Mouse (Mus musculus): ENCODE results near the gene Exoc3l.

The Exoc3l gene

DNA sequence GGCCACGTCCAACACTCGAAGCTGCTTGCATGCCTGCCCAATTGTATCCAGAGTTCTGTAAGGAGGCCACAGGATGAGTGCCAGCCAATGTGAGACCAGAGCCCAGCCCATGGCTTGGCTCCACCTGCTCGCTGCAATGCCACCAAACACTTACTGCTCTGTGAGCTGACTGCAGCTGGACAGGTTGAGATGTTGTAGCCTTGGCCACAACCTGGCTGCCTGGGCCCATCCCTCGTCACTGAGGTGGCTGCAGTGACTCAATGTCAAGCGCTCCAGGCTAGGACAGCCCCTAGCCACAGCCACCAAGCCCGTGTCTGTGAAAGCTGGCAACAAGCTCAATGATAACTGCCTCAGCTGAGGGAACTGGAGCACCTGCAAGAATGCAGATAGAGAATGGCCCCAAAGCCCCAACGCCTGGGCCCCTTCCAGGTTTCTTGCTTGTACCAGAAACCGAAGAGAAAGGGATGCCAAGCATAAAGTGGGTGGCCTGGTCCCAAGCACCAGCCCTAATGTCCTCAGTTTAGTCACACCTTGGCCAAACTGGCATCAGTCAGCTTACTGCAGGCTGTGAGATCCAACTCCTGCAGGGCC, 17.1 kb upstream of the Exoc3l start:
- peak; percentile 40 for DNase-seq

DNA sequence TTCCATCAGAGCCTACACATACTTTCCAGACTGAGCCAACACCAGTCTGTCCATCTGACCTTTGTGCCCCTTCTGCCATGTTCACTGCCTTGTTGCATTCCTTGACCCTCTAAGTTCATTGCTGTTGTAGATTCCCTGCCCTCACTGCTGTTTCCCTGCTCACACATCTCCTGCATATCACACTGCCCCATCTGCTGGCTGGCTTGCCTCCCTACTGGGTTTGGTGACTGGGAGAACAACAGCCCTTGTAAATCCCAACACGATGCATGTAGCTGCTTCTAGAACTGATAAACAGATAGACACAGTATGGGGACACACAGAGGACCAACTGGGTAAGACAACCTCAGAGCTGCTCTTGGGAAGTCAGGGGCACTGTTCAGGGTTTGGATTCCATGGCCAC, 15.8 kb upstream of the Exoc3l start:
- DNase-seq: no peak

DNA sequence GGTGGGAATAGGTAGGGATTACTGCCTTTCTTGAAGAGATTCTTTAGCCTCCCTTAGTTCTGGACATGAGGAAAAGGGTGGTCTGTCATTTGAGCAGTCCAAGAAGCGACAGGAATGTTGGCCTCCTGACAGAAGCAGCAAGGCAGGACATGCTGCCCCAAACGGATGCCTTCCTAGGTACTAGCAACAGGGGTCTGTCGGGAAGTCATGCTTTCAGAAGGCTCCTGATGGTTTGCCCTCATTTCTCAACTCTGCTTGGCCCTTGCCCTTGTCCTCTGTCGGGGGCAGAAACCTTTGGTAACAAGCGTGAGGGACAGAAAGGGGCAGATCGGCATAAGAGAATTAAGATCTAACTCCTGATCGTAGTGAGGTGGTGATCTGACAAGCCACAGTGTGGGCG, 14.2 kb upstream of the Exoc3l start:
- peak; percentile 38 for DNase-seq

DNA sequence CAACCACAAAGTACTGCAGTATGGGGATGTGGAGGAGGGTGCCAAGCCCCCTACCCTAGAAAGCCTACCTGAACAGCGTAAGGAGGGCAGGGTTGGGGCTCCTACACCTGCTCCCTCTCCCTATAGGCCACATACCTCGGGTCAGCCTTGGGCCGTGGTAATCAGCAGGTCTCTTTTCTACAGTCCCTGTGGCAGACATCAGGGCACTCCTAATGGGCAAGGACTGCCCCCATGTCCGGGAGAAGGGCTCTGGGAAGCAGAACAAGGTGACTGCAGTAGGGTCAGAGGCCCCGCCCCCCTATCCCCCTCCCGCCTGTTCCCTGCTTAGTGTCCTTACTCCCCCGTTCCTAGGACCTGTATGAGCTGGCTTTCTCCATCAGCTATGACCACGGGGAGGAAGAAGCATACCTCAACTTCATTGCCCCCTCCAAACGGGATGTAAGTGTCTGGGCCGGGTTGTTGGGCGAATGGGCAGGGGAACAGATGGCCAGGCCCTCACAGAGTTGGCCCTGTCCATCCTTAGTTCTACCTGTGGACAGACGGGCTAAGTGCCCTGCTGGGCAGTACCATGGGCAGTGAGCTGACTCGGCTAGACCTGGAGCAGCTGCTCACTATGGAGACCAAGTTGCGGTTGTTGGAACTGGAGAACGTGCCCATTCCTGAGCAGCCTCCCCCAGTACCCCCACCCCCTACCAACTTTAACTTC, 13.4 kb upstream of the Exoc3l start:
- DNase-seq: peak; percentile 92

- no peak for DNase-seq
Observed at GRCm38 (mm10) chr8:105308428-105308827, 12.5 kb upstream of the Exoc3l start.

GRCm38 (mm10) chr8:105307670-105308069, 11.8 kb upstream of the Exoc3l start:
- peak; percentile 41 for DNase-seq

- peak; percentile 30 for DNase-seq
Observed at GRCm38 (mm10) chr8:105306146-105306691, 10.3 kb upstream of the Exoc3l start.

DNA sequence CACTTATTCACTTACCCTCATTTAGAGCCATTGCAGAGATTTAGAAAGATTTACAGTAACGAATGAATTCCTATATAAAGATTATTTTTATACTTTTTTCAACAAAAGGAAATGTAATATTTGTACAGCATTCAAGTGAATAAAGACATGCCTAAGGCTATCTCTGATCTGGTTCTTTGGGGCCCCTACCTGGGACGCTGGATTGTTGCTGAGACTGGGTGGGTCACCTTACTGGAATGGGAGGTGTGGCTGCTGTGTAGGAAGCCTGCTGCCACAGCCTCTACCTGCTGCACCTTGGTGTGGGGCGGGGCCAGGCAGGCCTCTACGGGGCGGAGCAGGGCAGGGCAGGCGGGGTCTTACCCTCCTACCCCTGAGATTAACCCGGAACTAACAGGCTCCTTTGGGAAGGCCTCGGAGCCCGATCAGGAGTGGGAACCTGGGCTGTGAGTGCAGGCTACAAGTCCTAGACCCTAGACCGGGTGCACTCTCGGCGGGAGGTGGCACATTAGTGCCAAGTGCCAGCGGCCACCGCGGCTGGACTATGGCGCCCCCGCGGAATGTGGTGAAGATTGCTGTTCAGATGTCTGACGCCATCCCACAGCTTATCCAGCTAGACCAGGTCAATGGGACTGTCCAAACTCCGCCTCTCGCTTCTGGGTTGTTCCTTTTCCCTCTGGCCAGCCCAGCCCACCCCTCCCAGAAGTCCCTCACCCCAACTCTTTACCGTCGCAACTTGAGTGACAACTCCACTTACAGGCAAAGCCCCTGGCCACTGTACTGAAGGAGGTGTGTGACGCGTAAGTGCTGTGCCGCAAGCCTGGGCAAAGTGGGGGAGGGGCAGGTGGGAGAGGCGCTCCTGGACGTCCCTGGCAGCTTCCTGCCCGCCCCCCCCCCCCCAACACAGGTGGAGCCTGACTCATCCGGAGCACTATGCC, 9.6 kb upstream of the Exoc3l start, which contains the start of gene Elmo3:
Gene Elmo3, plus strand, starts transcription at position 391 of the 935 bp plus-strand sequence.
- DNase-seq: peak; percentile 79

- DNase-seq: peak; percentile 22
Observed at GRCm38 (mm10) chr8:105304325-105305210, 8.7 kb upstream of the Exoc3l start.

DNA sequence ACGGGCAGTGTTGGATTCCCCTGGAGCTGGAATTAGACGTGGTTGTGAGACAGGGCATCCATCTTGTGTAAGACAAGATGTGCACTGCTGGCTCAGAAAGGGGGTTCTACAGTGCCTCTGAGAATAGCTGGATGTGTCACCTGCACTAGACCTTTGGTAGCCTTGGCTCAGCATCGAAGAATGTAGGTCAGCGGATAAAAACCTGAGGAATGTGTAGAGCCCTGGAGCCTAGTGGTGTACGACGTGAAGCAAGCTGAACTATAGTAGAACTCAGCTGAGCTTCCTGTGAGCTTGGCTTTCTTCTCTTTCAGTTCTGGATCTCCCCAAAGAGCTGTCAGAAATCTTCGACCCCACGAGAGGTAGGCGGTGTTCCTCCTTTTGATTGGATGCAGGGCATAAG, 8.0 kb upstream of the Exoc3l start:
- no peak for DNase-seq

GRCm38 (mm10) chr8:105303396-105303795, 7.5 kb upstream of the Exoc3l start:
- no peak for DNase-seq

DNA sequence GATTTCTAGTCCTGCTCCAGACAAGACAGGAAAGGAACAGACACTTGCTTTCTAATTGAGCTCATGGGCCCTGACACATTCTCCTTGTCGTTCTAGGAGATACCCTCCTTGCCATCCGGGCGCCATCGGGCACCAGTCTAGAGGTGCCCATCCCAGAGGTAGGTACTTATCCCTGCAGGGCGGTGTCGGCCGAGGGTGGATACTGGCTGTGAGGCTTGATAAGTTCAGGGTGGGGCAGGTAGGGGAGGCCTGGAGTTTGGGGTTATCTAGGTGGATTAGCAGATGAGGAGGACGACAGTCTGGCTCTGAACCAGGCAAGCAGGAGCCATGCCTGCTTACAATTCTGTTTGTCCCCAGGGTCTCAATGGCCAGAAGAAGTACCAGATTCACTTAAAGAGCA, 4.1 kb upstream of the Exoc3l start:
- peak; percentile 25 for DNase-seq

GRCm38 (mm10) chr8:105298351-105299252, 2.7 kb upstream of the Exoc3l start:
- DNase-seq: peak; percentile 25

- peak; percentile 87 for DNase-seq
Observed at GRCm38 (mm10) chr8:105297511-105298192, 1.8 kb upstream of the Exoc3l start, which contains the start of gene E2f4. TSS of gene E2f4 (plus strand) at chr8:105297663.

DNA sequence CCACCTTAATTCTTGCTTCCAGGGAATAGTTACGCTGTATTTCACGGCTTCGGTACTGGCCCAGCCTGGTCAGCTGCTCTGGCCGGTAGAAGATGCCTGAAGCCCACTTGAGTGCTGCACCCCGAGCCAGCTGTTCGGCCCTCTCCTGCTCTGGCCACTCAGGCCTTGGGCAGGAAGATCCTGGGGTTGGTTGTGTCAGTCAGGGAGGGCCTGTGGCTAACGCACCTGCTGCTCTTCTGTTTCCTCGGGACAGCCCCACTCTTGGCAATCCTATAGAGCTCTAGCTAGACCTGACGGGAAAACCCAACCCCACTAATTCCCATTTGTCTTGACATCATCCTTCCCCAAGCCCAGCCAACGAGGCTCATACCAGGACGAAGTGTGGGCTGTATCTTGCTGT, 645 bp downstream of the Exoc3l start:
- DNase-seq: peak; percentile 27

- no peak for DNase-seq
Observed at GRCm38 (mm10) chr8:105294776-105295175, 1.1 kb downstream of the Exoc3l start.

DNA sequence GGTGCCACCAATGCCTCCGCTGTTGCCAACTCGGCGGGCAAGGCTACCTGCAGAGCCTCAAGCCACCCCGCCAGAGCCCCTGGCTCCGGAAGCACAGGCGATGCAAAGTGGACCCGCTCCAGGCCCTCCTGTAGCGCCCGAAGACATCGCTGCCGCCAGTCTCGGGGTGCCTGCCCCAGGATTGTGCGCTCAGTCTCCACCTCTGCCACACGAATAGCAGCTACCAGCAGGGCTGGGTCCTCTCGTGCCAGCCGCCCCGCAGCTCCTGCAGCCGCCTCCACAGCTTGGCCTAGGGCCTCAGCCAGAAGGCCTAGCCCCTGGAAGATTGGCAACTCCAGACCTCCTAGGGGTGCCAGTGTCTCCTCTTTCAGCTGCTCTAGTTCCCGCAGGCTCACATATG, 2.5 kb downstream of the Exoc3l start:
- peak; percentile 84 for DNase-seq

- DNase-seq: peak; percentile 37
Observed at GRCm38 (mm10) chr8:105292471-105292870, 3.4 kb downstream of the Exoc3l start.

DNA sequence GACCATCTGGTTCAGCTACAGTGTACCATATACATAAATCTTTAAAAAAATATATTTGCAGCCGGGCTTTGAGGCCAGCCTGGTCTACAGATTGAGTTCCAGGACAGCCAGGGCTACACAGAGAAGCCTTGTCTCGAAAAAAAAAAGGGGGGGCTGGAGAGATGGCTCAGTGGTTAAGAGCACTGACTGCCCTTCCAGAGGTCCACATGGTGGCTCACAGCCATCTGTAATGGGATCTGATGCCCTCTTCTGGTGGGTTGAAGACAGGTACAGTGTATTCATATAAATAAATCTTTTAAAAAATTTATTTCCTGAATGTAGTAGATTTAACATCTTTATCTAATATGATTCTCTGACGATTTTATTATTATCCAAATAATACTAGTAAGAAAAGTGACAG, 4.1 kb downstream of the Exoc3l start:
- peak; percentile 26 for DNase-seq

DNA sequence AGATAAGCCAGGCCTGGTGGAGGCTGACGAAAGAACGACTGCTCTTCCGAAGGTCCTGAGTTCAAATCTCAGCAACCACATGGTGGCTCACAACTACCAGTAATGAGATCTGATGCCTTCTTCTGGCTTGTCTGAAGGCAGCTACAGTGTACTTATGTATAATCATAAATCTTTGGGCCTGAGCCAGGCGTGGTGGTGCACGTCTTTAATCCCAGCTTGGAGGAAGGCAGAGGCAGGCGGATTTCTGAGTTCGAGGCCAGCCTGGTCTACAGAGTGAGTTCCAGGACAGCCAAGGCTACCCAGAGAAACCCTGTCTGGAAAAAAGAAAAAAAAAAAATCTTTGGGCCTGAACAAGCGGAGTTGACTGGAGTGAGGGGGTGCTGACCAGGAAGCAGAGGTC, 4.5 kb downstream of the Exoc3l start:
- DNase-seq: peak; percentile 39

Data from cerebellum, adult 11 months (tissue).